Mouse (Mus musculus): Measurements from ENCODE around the gene Epb41l3. TPM values are rescaled to one million over a fixed set of nuclear protein-coding genes. Genes with fewer than 3 reads are reported as not detected.

Epb41l3 gene
- polyA plus RNA-seq, 1 experiment from 2014 or later, result 118 TPM

GRCm38 (mm10) chr17:69076238-69076625 lies 749 bp downstream of the Epb41l3 start:
- H3K27me3 ChIP-seq, result peaks cover 58% of the 10 kb centered on the region
- H3K9ac ChIP-seq (replicated peaks), result peak overlapping the region; percentile 42; the same call in 1 of the 2 replicates
- H3K9me3 ChIP-seq, result 0 out of 2 replicates have a peak, but pooled peaks cover 4% of the 10 kb centered on the region
- H3K27ac ChIP-seq, result no peak overlapping the region
- H3K4me2 ChIP-seq, result peak overlapping the region; percentile 99
- under 1% methylated on average over 28 of the region's 28 CpGs for WGBS
- peak overlapping the region; percentile 53 for H3K4me3 ChIP-seq (replicated peaks)
- H3K4me1 ChIP-seq (replicated peaks), result peaks cover 22% of the 10 kb centered on the region
- ATAC-seq (ENCODE audit: insufficient number of reproducible peaks, insufficient read depth, low FRiP score, low TSS enrichment, low read depth), result no peak
- H3K36me3 ChIP-seq, result no peaks in the 10 kb centered on the region

- peaks cover 58% of the 10 kb centered on the region for H3K27me3 ChIP-seq
- peak overlapping the region; percentile 27; the same call in 1 of the 2 replicates for H3K9ac ChIP-seq (replicated peaks)
- H3K36me3 ChIP-seq, result no peaks in the 10 kb centered on the region
- H3K27ac ChIP-seq, result no peak overlapping the region
- H3K4me1 ChIP-seq (replicated peaks), result peaks cover 22% of the 10 kb centered on the region
- H3K4me2 ChIP-seq, result peak overlapping the region; percentile 99
- peak overlapping the region; percentile 53 for H3K4me3 ChIP-seq (replicated peaks)
- ATAC-seq (ENCODE audit: insufficient number of reproducible peaks, insufficient read depth, low FRiP score, low TSS enrichment, low read depth), result no peak
- 0 out of 2 replicates have a peak, but pooled peaks cover 4% of the 10 kb centered on the region for H3K9me3 ChIP-seq
- WGBS, result 1% methylated on average over 25 of the region's 25 CpGs
Observed at GRCm38 (mm10) chr17:69076747-69077543, 1.5 kb downstream of the Epb41l3 start.

- 14% methylated on average over 11 of the region's 11 CpGs for WGBS
- no peak overlapping the region; the same call in 1 of the 2 replicates for H3K9ac ChIP-seq (replicated peaks)
- H3K4me2 ChIP-seq, result peak overlapping the region; percentile 99
- H3K27me3 ChIP-seq, result peaks cover 58% of the 10 kb centered on the region
- H3K36me3 ChIP-seq, result no peaks in the 10 kb centered on the region
- no peak overlapping the region; the same call in 1 of the 2 replicates for H3K4me3 ChIP-seq (replicated peaks)
- H3K4me1 ChIP-seq (replicated peaks), result peaks cover 22% of the 10 kb centered on the region
- no peak for ATAC-seq (ENCODE audit: insufficient number of reproducible peaks, insufficient read depth, low FRiP score, low TSS enrichment, low read depth)
- H3K9me3 ChIP-seq, result 0 out of 2 replicates have a peak, but pooled peaks cover 4% of the 10 kb centered on the region
- H3K27ac ChIP-seq, result no peak overlapping the region
Observed at GRCm38 (mm10) chr17:69077544-69077920, 2.0 kb downstream of the Epb41l3 start.

- Histone ChIP-seq H3K27me3 (peaks cover 22% of the 10 kb centered on the region), H3K4me2 (no peak overlapping the region), H3K36me3 (no peaks in the 10 kb centered on the region), H3K4me3 (replicated peaks) (no peak overlapping the region), H3K4me1 (replicated peaks) (peaks cover 1% of the 10 kb centered on the region; the same call in 1 of the 2 replicates), H3K9ac (replicated peaks) (no peak overlapping the region), H3K9me3 (0 out of 2 replicates have a peak, but pooled peaks cover 4% of the 10 kb centered on the region), H3K27ac (no peak overlapping the region)
- no peak for ATAC-seq (ENCODE audit: insufficient number of reproducible peaks, insufficient read depth, low FRiP score, low TSS enrichment, low read depth)
- WGBS, result 95% methylated on average over 7 of the region's 7 CpGs
Observed at GRCm38 (mm10) chr17:69082316-69082715, 6.8 kb downstream of the Epb41l3 start.

- 77% methylated on average over 3 of the region's 3 CpGs for WGBS
- Histone ChIP-seq H3K27me3 (no peaks in the 10 kb centered on the region), H3K27ac (no peak overlapping the region), H3K36me3 (no peaks in the 10 kb centered on the region), H3K9me3 (no peaks in the 10 kb centered on the region), H3K4me1 (replicated peaks) (no peaks in the 10 kb centered on the region), H3K4me3 (replicated peaks) (no peak overlapping the region), H3K4me2 (no peak overlapping the region), H3K9ac (replicated peaks) (no peak overlapping the region)
- no peak for ATAC-seq (ENCODE audit: insufficient number of reproducible peaks, insufficient read depth, low FRiP score, low TSS enrichment, low read depth)
Observed at GRCm38 (mm10) chr17:69091618-69092017, 16.1 kb downstream of the Epb41l3 start.

- Histone ChIP-seq H3K36me3 (no peaks in the 10 kb centered on the region), H3K27ac (no peak overlapping the region), H3K4me2 (no peak overlapping the region), H3K4me3 (replicated peaks) (no peak overlapping the region), H3K4me1 (replicated peaks) (no peaks in the 10 kb centered on the region), H3K27me3 (no peaks in the 10 kb centered on the region), H3K9ac (replicated peaks) (no peak overlapping the region), H3K9me3 (no peaks in the 10 kb centered on the region)
- ATAC-seq (ENCODE audit: insufficient number of reproducible peaks, insufficient read depth, low FRiP score, low TSS enrichment, low read depth), result no peak
- 93% methylated on average over 4 of the region's 4 CpGs for WGBS
Observed at GRCm38 (mm10) chr17:69097068-69097467, 21.6 kb downstream of the Epb41l3 start.

- no peak overlapping the region for H3K4me3 ChIP-seq (replicated peaks)
- no peak overlapping the region for H3K9ac ChIP-seq (replicated peaks)
- H3K27me3 ChIP-seq, result no peaks in the 10 kb centered on the region
- H3K4me2 ChIP-seq, result no peak overlapping the region
- H3K4me1 ChIP-seq (replicated peaks), result no peaks in the 10 kb centered on the region
- no peaks in the 10 kb centered on the region for H3K9me3 ChIP-seq
- 43% methylated on average over 7 of the region's 7 CpGs for WGBS
- ATAC-seq (ENCODE audit: insufficient number of reproducible peaks, insufficient read depth, low FRiP score, low TSS enrichment, low read depth), result no peak
- no peak overlapping the region for H3K27ac ChIP-seq
- no peaks in the 10 kb centered on the region for H3K36me3 ChIP-seq
Observed at GRCm38 (mm10) chr17:69097955-69098354, 22.5 kb downstream of the Epb41l3 start.

- Histone ChIP-seq H3K27ac (no peak overlapping the region), H3K4me3 (replicated peaks) (no peak overlapping the region), H3K9me3 (no peaks in the 10 kb centered on the region), H3K36me3 (no peaks in the 10 kb centered on the region), H3K9ac (replicated peaks) (no peak overlapping the region), H3K4me2 (no peak overlapping the region), H3K27me3 (peaks cover 7% of the 10 kb centered on the region; the same call in 1 of the 2 replicates), H3K4me1 (replicated peaks) (no peaks in the 10 kb centered on the region)
- ATAC-seq (ENCODE audit: insufficient number of reproducible peaks, insufficient read depth, low FRiP score, low TSS enrichment, low read depth), result no peak
- WGBS, result 81% methylated on average over 8 of the region's 8 CpGs
Observed at GRCm38 (mm10) chr17:69103326-69103725, 27.8 kb downstream of the Epb41l3 start.

GRCm38 (mm10) chr17:69105035-69105798 lies 29.7 kb downstream of the Epb41l3 start:
- Histone ChIP-seq H3K27ac (no peak overlapping the region), H3K9ac (replicated peaks) (no peak overlapping the region), H3K4me1 (replicated peaks) (no peaks in the 10 kb centered on the region), H3K27me3 (peaks cover 7% of the 10 kb centered on the region; the same call in 1 of the 2 replicates), H3K4me2 (no peak overlapping the region), H3K36me3 (no peaks in the 10 kb centered on the region), H3K9me3 (no peaks in the 10 kb centered on the region), H3K4me3 (replicated peaks) (no peak overlapping the region)
- no peak for ATAC-seq (ENCODE audit: insufficient number of reproducible peaks, insufficient read depth, low FRiP score, low TSS enrichment, low read depth)
- WGBS, result 63% methylated on average over 14 of the region's 14 CpGs

GRCm38 (mm10) chr17:69105799-69106401 lies 30.4 kb downstream of the Epb41l3 start:
- H3K27ac ChIP-seq, result no peak overlapping the region
- no peak for ATAC-seq (ENCODE audit: insufficient number of reproducible peaks, insufficient read depth, low FRiP score, low TSS enrichment, low read depth)
- H3K4me3 ChIP-seq (replicated peaks), result no peak overlapping the region
- no peaks in the 10 kb centered on the region for H3K4me1 ChIP-seq (replicated peaks)
- H3K27me3 ChIP-seq, result peaks cover 7% of the 10 kb centered on the region; the same call in 1 of the 2 replicates
- H3K9me3 ChIP-seq, result no peaks in the 10 kb centered on the region
- H3K36me3 ChIP-seq, result no peaks in the 10 kb centered on the region
- WGBS, result 43% methylated on average over 5 of the region's 5 CpGs
- no peak overlapping the region for H3K4me2 ChIP-seq
- H3K9ac ChIP-seq (replicated peaks), result no peak overlapping the region

- Histone ChIP-seq H3K9ac (replicated peaks) (no peak overlapping the region), H3K36me3 (no peaks in the 10 kb centered on the region), H3K4me1 (replicated peaks) (no peaks in the 10 kb centered on the region), H3K9me3 (no peaks in the 10 kb centered on the region), H3K4me3 (replicated peaks) (no peak overlapping the region), H3K27ac (no peak overlapping the region), H3K27me3 (peaks cover 4% of the 10 kb centered on the region; the same call in 1 of the 2 replicates), H3K4me2 (no peak overlapping the region)
- 59% methylated on average over 6 of the region's 6 CpGs for WGBS
- no peak for ATAC-seq (ENCODE audit: insufficient number of reproducible peaks, insufficient read depth, low FRiP score, low TSS enrichment, low read depth)
Observed at GRCm38 (mm10) chr17:69109216-69109615, 33.7 kb downstream of the Epb41l3 start.

Data from limb, embryonic 12.5 days (tissue).